Mouse (Mus musculus) brain, embryonic 14.5 days (tissue): ENCODE measurements around the gene Ice1. TPM values are rescaled to one million over a fixed set of nuclear protein-coding genes. Genes with fewer than 3 reads are reported as not detected.
A peak's percentile ranks its signal among the peaks of the same experiment; 100 is the strongest.

ENCODE experiments used
- DNase-seq: peaks from one replicate; pipeline ENCODE4 v3.0.0-alpha.2; 2011; ENCODE audit warnings: low read depth
- CTCF ChIP-seq: fragments of 200-500 bp; IDR thresholded peaks from 2 replicates; pipeline ENCODE4 v1.5.1; 2012; ENCODE audit warnings: inconsistent platforms, mild to moderate bottlenecking, moderate library complexity, borderline replicate concordance; ENCODE audit not compliant: insufficient read depth, insufficient read length; ENCODE audit errors: extremely low read depth
- POLR2A ChIP-seq: fragments of 200-500 bp; IDR thresholded peaks from 2 replicates; pipeline ENCODE4 v1.6.1; 2012; ENCODE audit warnings: mild to moderate bottlenecking, inconsistent platforms, borderline replicate concordance; ENCODE audit not compliant: poor library complexity, insufficient read depth, insufficient read length, severe bottlenecking; ENCODE audit errors: extremely low read depth
- polyA plus RNA-seq: library from polyadenylated mRNA; depleted of rRNA; stranded (reverse); fragments of >200 nt; gene quantifications from 2 replicates; pipeline ENCODE4 v1.2.3, GENCODE M21; 2012

Gene Ice1
- polyA plus RNA-seq, 1 experiment: 121 TPM

GRCm38 (mm10) chr13:70636706-70637105 is 728 bp downstream of the Ice1 start:
- no peak for DNase-seq
- TF ChIP-seq CTCF: no peak

GRCm38 (mm10) chr13:70635591-70635990 is 1.8 kb downstream of the Ice1 start:
- no peak for DNase-seq
- TF ChIP-seq CTCF (no peak), POLR2A (no peak)

- DNase-seq: no peak
- TF ChIP-seq POLR2A: no peak
- no peak for TF ChIP-seq CTCF
Observed at GRCm38 (mm10) chr13:70626416-70626815, 11.0 kb downstream of the Ice1 start.

GRCm38 (mm10) chr13:70625665-70626064 is 11.8 kb downstream of the Ice1 start:
- DNase-seq: no peak
- TF ChIP-seq POLR2A (no peak), CTCF (no peak)

GRCm38 (mm10) chr13:70624445-70624844 is 13.0 kb downstream of the Ice1 start:
- TF ChIP-seq POLR2A (no peak), CTCF (no peak)

GRCm38 (mm10) chr13:70622461-70623057 is 14.9 kb downstream of the Ice1 start:
- no peak for TF ChIP-seq CTCF
- TF ChIP-seq POLR2A: no peak
- DNase-seq: no peak

More at GRCm38 (mm10) chr13:70624445-70624844, 13.0 kb downstream of the Ice1 start:
- no peak for DNase-seq

- DNase-seq: no peak
- no peak for TF ChIP-seq CTCF
- TF ChIP-seq POLR2A: no peak
Observed at GRCm38 (mm10) chr13:70621509-70621908, 15.9 kb downstream of the Ice1 start.

GRCm38 (mm10) chr13:70612837-70613236 is 24.6 kb downstream of the Ice1 start:
- no peak for DNase-seq
- TF ChIP-seq POLR2A: no peak
- TF ChIP-seq CTCF: no peak

GRCm38 (mm10) chr13:70610431-70611420 is 26.7 kb downstream of the Ice1 start:
- peak; percentile 82 for DNase-seq
- TF ChIP-seq POLR2A: no peak
- TF ChIP-seq CTCF: peak; percentile 73

- DNase-seq: no peak
- no peak for TF ChIP-seq CTCF
- no peak for TF ChIP-seq POLR2A
Observed at GRCm38 (mm10) chr13:70609632-70610031, 27.8 kb downstream of the Ice1 start.

- no peak for TF ChIP-seq CTCF
- TF ChIP-seq POLR2A: no peak
- no peak for DNase-seq
Observed at GRCm38 (mm10) chr13:70605366-70605765, 32.1 kb downstream of the Ice1 start.
